Mouse (Mus musculus) lung, adult 2 months (tissue): ENCODE results near the gene Itfg2. TPM values are rescaled to one million over a fixed set of nuclear protein-coding genes. Genes with fewer than 3 reads are reported as not detected.
A peak's percentile ranks its signal among the peaks of the same experiment; 100 is the strongest.

Source experiments
- DNase-seq: peaks from one replicate; pipeline ENCODE4 v3.0.0; 2022
- H3K4me1 ChIP-seq: fragments of 200-500 bp; 2 replicates; pipeline ENCODE4 v1.6.1; 2011; ENCODE audit warnings: low read length; ENCODE audit not compliant: control insufficient read depth, insufficient read depth
- H3K4me3 ChIP-seq: fragments of 200-500 bp; replicated peaks from 2 replicates; pipeline ENCODE3; 2011; ENCODE audit warnings: low read depth, mild to moderate bottlenecking, control low read depth, low read length; ENCODE audit errors: extremely low read depth
- CTCF ChIP-seq: fragments of 200-500 bp; IDR thresholded peaks from 2 replicates; pipeline ENCODE4 v1.5.1; 2011; ENCODE audit warnings: mild to moderate bottlenecking, low read length, control low read depth; ENCODE audit not compliant: insufficient read depth
- POLR2A ChIP-seq: fragments of 200-500 bp; IDR thresholded peaks from 2 replicates; pipeline ENCODE4 v1.6.1; 2011; ENCODE audit warnings: low read depth, mild to moderate bottlenecking, control low read depth, low read length, borderline replicate concordance; ENCODE audit errors: extremely low read depth
- WGBS: fragments of 180-500 bp; shearing (Covaris S2); methylation state at CpG from one replicate; pipeline ENCODE4 v1.1.7; 2018; 5-methylcytosine and 5-hydroxymethylcytosine counted together
- polyA plus RNA-seq: library from polyadenylated mRNA; depleted of rRNA; stranded (reverse); fragments of >200 nt; gene quantifications from 2 replicates; pipeline ENCODE4 v1.2.3, GENCODE M21; 2012; rRNA removed

Gene Itfg2
- 22.6 and 31.5 TPM in 2 replicates for polyA plus RNA-seq

- TF ChIP-seq CTCF (no peak), POLR2A (peak; percentile 95)
- DNase-seq, result peak; percentile 97
- WGBS, result under 1% methylated on average over 42 of the region's 42 CpGs
- H3K4me1 ChIP-seq, result no peaks in the 10 kb centered on the region; the same call in 1 of the 2 replicates
- H3K4me3 ChIP-seq, result peak within 1 kb of the TSS; percentile 96
These were observed at the start of gene Itfg2 for GRCm38 (mm10) chr6:128424269-128425019. Gene Itfg2 (minus strand): TSS chr6:128424931.

GRCm38 (mm10) chr6:128474112-128474511, 49.4 kb upstream of the Itfg2 start:
- TF ChIP-seq POLR2A, result no peak
- TF ChIP-seq CTCF, result no peak
- H3K4me1 ChIP-seq, result no peaks in the 10 kb centered on the region
- no peak for DNase-seq
- no peak overlapping the region for H3K4me3 ChIP-seq
- WGBS, result 82% methylated on average over 6 of the region's 6 CpGs

- DNase-seq, result peak; percentile 26
- WGBS, result 6% methylated on average over 10 of the region's 12 CpGs
- TF ChIP-seq CTCF, result peak; percentile 41; the same call in 1 of the 2 replicates
- no peak for TF ChIP-seq POLR2A
- Histone ChIP-seq H3K4me1 (no peaks in the 10 kb centered on the region), H3K4me3 (no peak overlapping the region)
These were observed 44.7 kb upstream of the Itfg2 start for GRCm38 (mm10) chr6:128469451-128469850.

GRCm38 (mm10) chr6:128467298-128467697, 42.6 kb upstream of the Itfg2 start:
- DNase-seq, result no peak
- TF ChIP-seq CTCF, result no peak
- TF ChIP-seq POLR2A, result no peak
- WGBS, result 43% methylated on average over 2 of the region's 2 CpGs
- Histone ChIP-seq H3K4me3 (no peak overlapping the region), H3K4me1 (no peaks in the 10 kb centered on the region)

GRCm38 (mm10) chr6:128466563-128466962, 41.8 kb upstream of the Itfg2 start:
- Histone ChIP-seq H3K4me1 (no peaks in the 10 kb centered on the region), H3K4me3 (no peak overlapping the region)
- no peak for DNase-seq
- no peak for TF ChIP-seq POLR2A
- no peak for TF ChIP-seq CTCF
- WGBS, result 69% methylated on average over 3 of the region's 3 CpGs

GRCm38 (mm10) chr6:128466043-128466442, 41.3 kb upstream of the Itfg2 start:
- Histone ChIP-seq H3K4me3 (no peak overlapping the region), H3K4me1 (no peaks in the 10 kb centered on the region)
- TF ChIP-seq POLR2A (no peak), CTCF (no peak)
- WGBS, result 62% methylated on average over 7 of the region's 7 CpGs
- DNase-seq, result no peak

- 64% methylated on average over 4 of the region's 4 CpGs for WGBS
- Histone ChIP-seq H3K4me3 (no peak overlapping the region), H3K4me1 (no peaks in the 10 kb centered on the region)
- no peak for DNase-seq
- TF ChIP-seq POLR2A (no peak), CTCF (no peak)
These were observed 40.3 kb upstream of the Itfg2 start for GRCm38 (mm10) chr6:128464996-128465395.

GRCm38 (mm10) chr6:128461606-128462005, 36.9 kb upstream of the Itfg2 start:
- TF ChIP-seq POLR2A (no peak), CTCF (no peak)
- DNase-seq, result no peak

GRCm38 (mm10) chr6:128460729-128461503, 36.2 kb upstream of the Itfg2 start:
- no peak for DNase-seq
- TF ChIP-seq POLR2A (no peak), CTCF (no peak)
- 74% methylated on average over 14 of the region's 14 CpGs for WGBS
- no peaks in the 10 kb centered on the region for H3K4me1 ChIP-seq
- H3K4me3 ChIP-seq, result no peak overlapping the region

More at GRCm38 (mm10) chr6:128461606-128462005, 36.9 kb upstream of the Itfg2 start:
- no peaks in the 10 kb centered on the region for H3K4me1 ChIP-seq
- H3K4me3 ChIP-seq, result no peak overlapping the region

GRCm38 (mm10) chr6:128460321-128460720, 35.6 kb upstream of the Itfg2 start:
- no peak overlapping the region for H3K4me3 ChIP-seq
- 35% methylated on average over 2 of the region's 2 CpGs for WGBS
- no peaks in the 10 kb centered on the region for H3K4me1 ChIP-seq
- TF ChIP-seq CTCF (no peak), POLR2A (no peak)
- DNase-seq, result no peak
